Mouse (Mus musculus) embryonic fibroblast, embryonic 13.5 days (primary cell): ENCODE measurements around the gene Sphk1. TPM values are rescaled to one million over a fixed set of nuclear protein-coding genes. Genes with fewer than 3 reads are reported as not detected.

Experiments used
- H3K27ac ChIP-seq: 2 replicates; pipeline ENCODE4 v1.5.1; 2012; ENCODE audit warnings: low read length, control low read depth, inconsistent platforms; ENCODE audit not compliant: insufficient read depth
- H3K4me1 ChIP-seq: 2 replicates; pipeline ENCODE4 v1.6.1; 2011; ENCODE audit warnings: low read length; ENCODE audit not compliant: control insufficient read depth, insufficient read depth
- H3K4me3 ChIP-seq: 2 replicates; pipeline ENCODE4 v1.5.1; 2011; ENCODE audit warnings: mild to moderate bottlenecking, control low read depth, low read length; ENCODE audit not compliant: insufficient read depth
- CTCF ChIP-seq: IDR thresholded peaks from 2 replicates; pipeline ENCODE4 v1.5.1; 2011; ENCODE audit warnings: mild to moderate bottlenecking, control low read depth, low read length, moderate library complexity, borderline replicate concordance; ENCODE audit not compliant: insufficient read depth
- POLR2A ChIP-seq: IDR thresholded peaks from 2 replicates; pipeline ENCODE4 v1.6.1; 2011; ENCODE audit warnings: low read depth, mild to moderate bottlenecking, control low read depth, low read length, moderate library complexity
- polyA plus RNA-seq: library from polyadenylated mRNA; stranded (reverse); fragments of >200 nt; gene quantifications from 2 replicates; pipeline ENCODE4 v1.2.4, GENCODE M21; 2011; ENCODE audit warnings: low read depth; ENCODE audit not compliant: missing spikeins, insufficient read length

The Sphk1 gene
- polyA plus RNA-seq, 1 experiment = 8.7 TPM

- TF ChIP-seq CTCF = no peak
- no peak for TF ChIP-seq POLR2A
- no peak overlapping the region for H3K27ac ChIP-seq
- peaks cover 22% of the 10 kb centered on the region for H3K4me1 ChIP-seq
- H3K4me3 ChIP-seq = no peak overlapping the region
Measured at GRCm38 (mm10) chr11:116574982-116575381, 44.3 kb downstream of the Sphk1 start.

- H3K4me1 ChIP-seq = peaks cover 22% of the 10 kb centered on the region
- no peak overlapping the region for H3K27ac ChIP-seq
- TF ChIP-seq POLR2A (no peak), CTCF (no peak)
- no peak overlapping the region for H3K4me3 ChIP-seq
Measured at GRCm38 (mm10) chr11:116575396-116575795, 44.7 kb downstream of the Sphk1 start.

GRCm38 (mm10) chr11:116579280-116579679 lies 48.6 kb downstream of the Sphk1 start:
- H3K4me3 ChIP-seq = no peak overlapping the region
- TF ChIP-seq CTCF (no peak), POLR2A (no peak)
- no peak overlapping the region for H3K27ac ChIP-seq
- peaks cover 2% of the 10 kb centered on the region; the same call in 1 of the 2 replicates for H3K4me1 ChIP-seq

GRCm38 (mm10) chr11:116580031-116580652 lies 49.4 kb downstream of the Sphk1 start:
- peak overlapping the region; percentile 80 for H3K4me3 ChIP-seq
- no peak overlapping the region for H3K27ac ChIP-seq
- peaks cover 2% of the 10 kb centered on the region; the same call in 1 of the 2 replicates for H3K4me1 ChIP-seq
- no peak for TF ChIP-seq CTCF
- no peak for TF ChIP-seq POLR2A

- TF ChIP-seq CTCF (no peak), POLR2A (no peak)
- Histone ChIP-seq H3K4me1 (no peaks in the 10 kb centered on the region), H3K4me3 (peak overlapping the region; percentile 80), H3K27ac (peak overlapping the region; percentile 51; the same call in 1 of the 2 replicates)
Measured at GRCm38 (mm10) chr11:116580711-116581375, 50.1 kb downstream of the Sphk1 start.

- Histone ChIP-seq H3K4me3 (peak within 1 kb of the TSS; percentile 80), H3K4me1 (no peaks in the 10 kb centered on the region), H3K27ac (peak within 1 kb of the TSS; percentile 51; the same call in 1 of the 2 replicates)
- TF ChIP-seq POLR2A (peak; percentile 69; the same call in 1 of the 2 replicates), CTCF (0 out of 2 replicates have a peak, but pooled peaks have one; percentile 11)
Measured at GRCm38 (mm10) chr11:116581376-116581814, 50.7 kb downstream of the Sphk1 start, which contains the start of gene Ube2o. Gene Ube2o (minus strand): TSS chr11:116581447.

GRCm38 (mm10) chr11:116585682-116586081 lies 55.0 kb downstream of the Sphk1 start:
- no peak overlapping the region for H3K4me3 ChIP-seq
- no peak for TF ChIP-seq POLR2A
- H3K27ac ChIP-seq = no peak overlapping the region
- H3K4me1 ChIP-seq = no peaks in the 10 kb centered on the region

Other genes starting within 250 kb of the Sphk1 start
- not detected in 2 replicates for gene Galr2, start 250.0 kb upstream of the Sphk1 start, polyA plus RNA-seq
- gene Exoc7, start 223.7 kb upstream of the Sphk1 start, polyA plus RNA-seq = 54.1 and 60.1 TPM in 2 replicates
- 0.98 TPM in 1 of 2 replicates, not detected in the other for gene Foxj1, start 195.5 kb upstream of the Sphk1 start, polyA plus RNA-seq
- 18.2 and 23.2 TPM in 2 replicates for gene Rnf157, start 117.9 kb upstream of the Sphk1 start, polyA plus RNA-seq
- 57.3 and 62.3 TPM in 2 replicates for gene Ubald2, start 96.8 kb upstream of the Sphk1 start, polyA plus RNA-seq
- not detected in 2 replicates for gene Qrich2, start 64.7 kb upstream of the Sphk1 start, polyA plus RNA-seq
- 103 and 112 TPM in 2 replicates for gene Prpsap1, start 36.7 kb upstream of the Sphk1 start, polyA plus RNA-seq
- gene Ube2o, start 50.5 kb downstream of the Sphk1 start, polyA plus RNA-seq = 29.8 and 36.3 TPM in 2 replicates
- not detected in 2 replicates for gene Aanat, start 55.5 kb downstream of the Sphk1 start, polyA plus RNA-seq
- 10.1 and 11.5 TPM in 2 replicates for gene Rhbdf2, start 96.1 kb downstream of the Sphk1 start, polyA plus RNA-seq
- gene Prcd, start 122.6 kb downstream of the Sphk1 start, polyA plus RNA-seq = not detected in 2 replicates
- 0.74 TPM in 1 of 2 replicates, not detected in the other for gene Cygb, start 123.4 kb downstream of the Sphk1 start, polyA plus RNA-seq
- not detected in 2 replicates for gene St6galnac1, start 244.6 kb downstream of the Sphk1 start, polyA plus RNA-seq